Mouse (Mus musculus) MEL (cell line): ENCODE measurements around the gene Tsfm.

ENCODE experiments used
- CHD2 ChIP-seq: IDR thresholded peaks from 2 replicates; pipeline ENCODE4 v1.6.1; 2011; ENCODE audit warnings: low read length, improper control_type of control experiment
- CTCF ChIP-seq, 3 experiments: IDR thresholded peaks in 2 of 3; conservative IDR thresholded peaks in 1 of 3; 2 replicates each; pipeline ENCODE4 v1.5.1; 2011 to 2012; ENCODE audit warnings: low read length in 3 of 3, low read depth in 2 of 3, mild to moderate bottlenecking in 2 of 3, improper control_type of control experiment in 1 of 3, inconsistent platforms in 1 of 3, mixed read lengths in 1 of 3, moderate library complexity in 1 of 3; ENCODE audit not compliant: control insufficient read depth in 1 of 3, insufficient read depth in 1 of 3, poor library complexity in 1 of 3, severe bottlenecking in 1 of 3
- MAZ ChIP-seq: IDR thresholded peaks from 2 replicates; pipeline ENCODE4 v1.6.1; 2012; ENCODE audit warnings: low read depth, mild to moderate bottlenecking, inconsistent platforms, low read length, improper control_type of control experiment
- POLR2A ChIP-seq, 2 experiments: IDR thresholded peaks; 2 replicates each; pipeline ENCODE4 v1.6.1; 2011 to 2012; ENCODE audit warnings: low read length in 2 of 2, mild to moderate bottlenecking in 2 of 2, control low read depth in 1 of 2, improper control_type of control experiment in 1 of 2, low read depth in 1 of 2, moderate library complexity in 1 of 2; ENCODE audit not compliant: control insufficient read depth in 1 of 2, insufficient read depth in 1 of 2, poor library complexity in 1 of 2

GRCm38 (mm10) chr10:126993621-126994020 is 37.0 kb downstream of the Tsfm start:
- TF ChIP-seq CTCF (IDR thresholded peaks at IDR 0.05 in 2 of 3, conservative IDR thresholded peaks at IDR 0.05 in 1 of 3; ENCODE audit: control insufficient read depth in 1 of 3, insufficient read depth in 1 of 3, low read depth in 2 of 3, low read length in 3 of 3, poor library complexity in 1 of 3, severe bottlenecking in 1 of 3): no peak
- TF ChIP-seq CHD2: no peak
- no peak for TF ChIP-seq POLR2A (IDR thresholded peaks at IDR 0.05; ENCODE audit: control insufficient read depth in 1 of 2, insufficient read depth in 1 of 2, low read depth in 1 of 2, low read length in 2 of 2, poor library complexity in 1 of 2)
- TF ChIP-seq MAZ: no peak
